Mouse (Mus musculus) left cerebral cortex, postnatal 14 days (tissue): Measurements from ENCODE around the gene Psmd1. TPM values are rescaled to one million over a fixed set of nuclear protein-coding genes. Genes with fewer than 3 reads are reported as not detected.

ENCODE experiments used
- DNase-seq, 2 experiments: peaks; one replicate each; pipeline ENCODE4 v3.0.0; 2021 to 2022; ENCODE audit warnings: low spot score in 2 of 2, mixed read lengths in 1 of 2
- intact Hi-C: fragments of 180-260 bp; cut with DNase I; formaldehyde crosslinking; loops from one replicate; pipeline ENCODE4 v1.15.1; 2025
- total RNA-seq, 2 experiments: library from RNA; stranded (reverse); gene quantifications; 2 replicates each; pipeline ENCODE4 v1.2.3; 2021

Gene Psmd1
- total RNA-seq, 2 experiments from 2014 or later, result 110 to 112 TPM

- intact Hi-C loops, result no loop called here
- no peak for DNase-seq
Measured at GRCm38 (mm10) chr1:86056284-86056683, 7.9 kb upstream of the Psmd1 start.

GRCm38 (mm10) chr1:86058856-86059769, 5.1 kb upstream of the Psmd1 start:
- DNase-seq, result peak; percentile 93 to 95
- intact Hi-C loops, result no loop called here

- DNase-seq, result no peak
- intact Hi-C loops, result no loop called here
Measured at GRCm38 (mm10) chr1:86062523-86062922, 1.7 kb upstream of the Psmd1 start.

GRCm38 (mm10) chr1:86076565-86076964, 12.4 kb downstream of the Psmd1 start:
- DNase-seq, result no peak
- intact Hi-C loops, result no loop called here

- DNase-seq, result no peak
- intact Hi-C loops, result loop anchor here (5.0 kb wide), 1 partner anchor 33 kb away; no protein-coding TSS in a partner anchor
Measured at GRCm38 (mm10) chr1:86094413-86094812, 30.2 kb downstream of the Psmd1 start.

- intact Hi-C loops, result no loop called here
- no peak for DNase-seq
Measured at GRCm38 (mm10) chr1:86105054-86105453, 40.9 kb downstream of the Psmd1 start.

- intact Hi-C loops, result no loop called here
- DNase-seq, result peak; percentile 45 to 58
Measured at GRCm38 (mm10) chr1:86111779-86112178, 47.6 kb downstream of the Psmd1 start, which contains the start of gene Htr2b. Gene Htr2b (minus strand): TSS chr1:86111970.

GRCm38 (mm10) chr1:86114141-86114540, 50.0 kb downstream of the Psmd1 start:
- DNase-seq, result no peak
- intact Hi-C loops, result no loop called here

- no peak for DNase-seq
- intact Hi-C loops, result no loop called here
Measured at GRCm38 (mm10) chr1:86119549-86119948, 55.4 kb downstream of the Psmd1 start.

- intact Hi-C loops, result loop anchor here (5.0 kb wide), 1 partner anchor 34 kb away; no protein-coding TSS in a partner anchor
- DNase-seq, result no peak
Measured at GRCm38 (mm10) chr1:86126036-86126435, 61.8 kb downstream of the Psmd1 start.

GRCm38 (mm10) chr1:86133337-86133736, 69.2 kb downstream of the Psmd1 start, which contains the start of gene Gm21972:
Gene Gm21972 (plus strand): TSS chr1:86133637.
- intact Hi-C loops, result no loop called here

GRCm38 (mm10) chr1:86135315-86135714, 71.1 kb downstream of the Psmd1 start:
- intact Hi-C loops, result no loop called here
- no peak for DNase-seq

More at GRCm38 (mm10) chr1:86133337-86133736, 69.2 kb downstream of the Psmd1 start, which contains the start of gene Gm21972:
- no peak for DNase-seq

- intact Hi-C loops, result no loop called here
- no peak for DNase-seq
Measured at GRCm38 (mm10) chr1:86141081-86141480, 76.9 kb downstream of the Psmd1 start.

GRCm38 (mm10) chr1:86143165-86143564, 79.0 kb downstream of the Psmd1 start:
- no peak for DNase-seq
- intact Hi-C loops, result no loop called here

GRCm38 (mm10) chr1:86144001-86144944, 80.1 kb downstream of the Psmd1 start:
- DNase-seq, result no peak
- intact Hi-C loops, result no loop called here

- intact Hi-C loops, result no loop called here
- DNase-seq, result no peak
Measured at GRCm38 (mm10) chr1:86146293-86146692, 82.1 kb downstream of the Psmd1 start.

- intact Hi-C loops, result no loop called here
- no peak for DNase-seq
Measured at GRCm38 (mm10) chr1:86147557-86147956, 83.4 kb downstream of the Psmd1 start.

- DNase-seq, result peak in 1 of 2 experiments; percentile 45
- intact Hi-C loops, result no loop called here
Measured at GRCm38 (mm10) chr1:86148161-86148560, 84.0 kb downstream of the Psmd1 start.

- no peak for DNase-seq
- intact Hi-C loops, result no loop called here
Measured at GRCm38 (mm10) chr1:86150929-86151328, 86.7 kb downstream of the Psmd1 start.

- DNase-seq, result no peak
- intact Hi-C loops, result no loop called here
Measured at GRCm38 (mm10) chr1:86151376-86151775, 87.2 kb downstream of the Psmd1 start.
